Mouse (Mus musculus): ENCODE data around the gene Hist3h2ba. TPM values are rescaled to one million over a fixed set of nuclear protein-coding genes. Genes with fewer than 3 reads are reported as not detected.

The Hist3h2ba gene
- polyA plus RNA-seq, 1 experiment from 2014 or later: 359 TPM

DNA sequence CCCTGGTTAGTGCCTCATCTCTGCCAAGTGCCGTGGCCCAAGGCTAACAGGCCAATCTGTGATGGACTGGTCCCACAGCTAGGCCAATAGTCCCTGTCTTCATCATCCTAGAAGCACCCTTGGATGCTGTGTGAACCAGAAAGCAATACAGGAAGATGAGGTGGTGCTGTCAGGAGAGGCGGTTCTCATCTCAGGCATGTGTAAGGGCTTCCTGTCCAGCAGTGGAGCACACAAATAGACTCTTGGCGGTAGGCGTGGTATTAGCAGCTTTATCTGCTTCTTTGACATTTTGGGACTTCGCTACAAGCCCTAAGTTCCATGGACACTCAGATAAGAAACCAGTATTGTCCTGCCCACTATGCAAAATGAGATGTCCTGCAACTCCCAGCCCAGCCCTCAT is 48.8 kb downstream of the Hist3h2ba start:
- Histone ChIP-seq H3K9ac (ENCODE audit: low read length) (no peak overlapping the region), H3K4me3 (ENCODE audit: low read depth, low read length) (no peak overlapping the region), H3K27ac (ENCODE audit: low read depth, low read length) (no peak overlapping the region), H3K4me2 (ENCODE audit: low read length) (no peak overlapping the region), H3K36me3 (ENCODE audit: control insufficient read depth, insufficient read depth, low read length) (no peaks in the 10 kb centered on the region), H3K4me1 (ENCODE audit: control insufficient read depth, insufficient read depth, low read length) (0 out of 2 replicates have a peak, but pooled peaks cover 3% of the 10 kb centered on the region), H3K9me3 (replicated peaks; ENCODE audit: control insufficient read depth, low read length) (no peaks in the 10 kb centered on the region), H3K27me3 (replicated peaks; ENCODE audit: control insufficient read depth, insufficient read depth, low read length) (no peaks in the 10 kb centered on the region; the same call in 1 of the 2 replicates)
- ATAC-seq: no peak
- WGBS: 83% methylated on average over 5 of the region's 5 CpGs
- DNase-seq (ENCODE audit: low spot score): no peak

Small RNA genes lying within 50 kb of the gene (microRNA-seq; reads per million reads assigned to microRNA genes)
- gene Gm44313: not detected

Other genes starting within 250 kb of the Hist3h2ba start
- gene Olfr319, start 249.8 kb upstream of the Hist3h2ba start, polyA plus RNA-seq (2014; fragmentation: Nextera tagmentation; extraction: Ambion mirVana): 0.10 TPM in 1 of 2 replicates, not detected in the other
- not detected in 2 replicates for gene Olfr318, start 224.9 kb upstream of the Hist3h2ba start, polyA plus RNA-seq (2014; fragmentation: Nextera tagmentation; extraction: Ambion mirVana)
- 0.10 TPM in 1 of 2 replicates, not detected in the other for gene Olfr317, start 209.7 kb upstream of the Hist3h2ba start, polyA plus RNA-seq (2014; fragmentation: Nextera tagmentation; extraction: Ambion mirVana)
- not detected in 2 replicates for gene Olfr316, start 196.2 kb upstream of the Hist3h2ba start, polyA plus RNA-seq (2014; fragmentation: Nextera tagmentation; extraction: Ambion mirVana)
- gene Olfr315, start 175.7 kb upstream of the Hist3h2ba start, polyA plus RNA-seq (2014; fragmentation: Nextera tagmentation; extraction: Ambion mirVana): not detected in 2 replicates
- gene Olfr314, start 166.0 kb upstream of the Hist3h2ba start, polyA plus RNA-seq (2014; fragmentation: Nextera tagmentation; extraction: Ambion mirVana): not detected in 2 replicates
- gene Fam183b, start 147.0 kb upstream of the Hist3h2ba start, polyA plus RNA-seq (2014; fragmentation: Nextera tagmentation; extraction: Ambion mirVana): 8.2 and 8.4 TPM in 2 replicates
- gene Olfr313, start 133.9 kb upstream of the Hist3h2ba start, polyA plus RNA-seq (2014; fragmentation: Nextera tagmentation; extraction: Ambion mirVana): not detected in 2 replicates
- gene Olfr312, start 119.7 kb upstream of the Hist3h2ba start, polyA plus RNA-seq (2014; fragmentation: Nextera tagmentation; extraction: Ambion mirVana): not detected in 2 replicates
- gene Olfr311, start 109.7 kb upstream of the Hist3h2ba start, polyA plus RNA-seq (2014; fragmentation: Nextera tagmentation; extraction: Ambion mirVana): not detected in 2 replicates
- gene Gm12258, start 101.8 kb upstream of the Hist3h2ba start, polyA plus RNA-seq (2014; fragmentation: Nextera tagmentation; extraction: Ambion mirVana): 19.5 and 25.0 TPM in 2 replicates
- gene 2810021J22Rik, start 81.7 kb upstream of the Hist3h2ba start, polyA plus RNA-seq (2014; fragmentation: Nextera tagmentation; extraction: Ambion mirVana): 11.9 and 13.4 TPM in 2 replicates
- 5.5 and 6.7 TPM in 2 replicates for gene Zfp39, start 44.7 kb upstream of the Hist3h2ba start, polyA plus RNA-seq (2014; fragmentation: Nextera tagmentation; extraction: Ambion mirVana)
- gene Btnl10, start 31.0 kb upstream of the Hist3h2ba start, polyA plus RNA-seq (2014; fragmentation: Nextera tagmentation; extraction: Ambion mirVana): not detected in 2 replicates
- gene Rnf187, start 10.0 kb upstream of the Hist3h2ba start, polyA plus RNA-seq (2014; fragmentation: Nextera tagmentation; extraction: Ambion mirVana): 457 and 463 TPM in 2 replicates
- 149 and 151 TPM in 2 replicates for gene Hist3h2a, start 5.8 kb downstream of the Hist3h2ba start, polyA plus RNA-seq (2014; fragmentation: Nextera tagmentation; extraction: Ambion mirVana)
- 1.3 and 1.9 TPM in 2 replicates for gene Trim17, start 5.8 kb downstream of the Hist3h2ba start, polyA plus RNA-seq (2014; fragmentation: Nextera tagmentation; extraction: Ambion mirVana)
- gene Trim11, start 29.2 kb downstream of the Hist3h2ba start, polyA plus RNA-seq (2014; fragmentation: Nextera tagmentation; extraction: Ambion mirVana): 20.7 and 24.0 TPM in 2 replicates
- gene Obscn, start 187.5 kb downstream of the Hist3h2ba start, polyA plus RNA-seq (2014; fragmentation: Nextera tagmentation; extraction: Ambion mirVana): 0.05 and 0.20 TPM in 2 replicates
- 3.3 and 3.7 TPM in 2 replicates for gene Iba57, start 214.8 kb downstream of the Hist3h2ba start, polyA plus RNA-seq (2014; fragmentation: Nextera tagmentation; extraction: Ambion mirVana)
- 0.10 TPM in 1 of 2 replicates, not detected in the other for gene Gjc2, start 234.3 kb downstream of the Hist3h2ba start, polyA plus RNA-seq (2014; fragmentation: Nextera tagmentation; extraction: Ambion mirVana)
- gene Guk1, start 243.3 kb downstream of the Hist3h2ba start, polyA plus RNA-seq (2014; fragmentation: Nextera tagmentation; extraction: Ambion mirVana): 198 and 199 TPM in 2 replicates

All from forebrain, embryonic 14.5 days (tissue).